Mouse (Mus musculus) hindbrain, postnatal 0 days (tissue): ENCODE data around the gene Actl7b. TPM values are rescaled to one million over a fixed set of nuclear protein-coding genes. Genes with fewer than 3 reads are reported as not detected.

Experiments
- ATAC-seq: fragments of 200-750 bp; cut with Nextera tagmentation; 2 replicates; pipeline ENCODE4 v1.8.0; 2017; ENCODE audit warnings: mild to moderate bottlenecking, moderate TSS enrichment, moderate library complexity
- DNase-seq: peaks from one replicate; pipeline ENCODE4 v3.0.0-alpha.2; 2015; ENCODE audit warnings: low spot score
- H3K27ac ChIP-seq: fragments of 300-500 bp; sonication (generic); 2 replicates; pipeline ENCODE4 v1.5.1; 2014; ENCODE audit warnings: mild to moderate bottlenecking
- H3K27me3 ChIP-seq: fragments of 300-500 bp; sonication (generic); 2 replicates; pipeline ENCODE4 v1.6.1; 2014; ENCODE audit warnings: low read length, mixed read lengths; ENCODE audit not compliant: insufficient read depth
- H3K36me3 ChIP-seq: fragments of 300-500 bp; sonication (generic); 2 replicates; pipeline ENCODE4 v1.6.1; 2014; ENCODE audit warnings: low read length, mixed read lengths; ENCODE audit not compliant: insufficient read depth
- H3K4me1 ChIP-seq: fragments of 300-500 bp; sonication (generic); 2 replicates; pipeline ENCODE4 v1.6.1; 2014; ENCODE audit warnings: antibody characterized with exemption, low read length, mixed read lengths; ENCODE audit not compliant: insufficient read depth
- H3K4me2 ChIP-seq: fragments of 300-500 bp; sonication (generic); 2 replicates; pipeline ENCODE4 v1.6.1; 2014; ENCODE audit warnings: low read depth, mild to moderate bottlenecking, low read length, moderate library complexity, mixed read lengths
- H3K4me3 ChIP-seq: fragments of 300-500 bp; sonication (generic); 2 replicates; pipeline ENCODE4 v1.5.1; 2014; ENCODE audit warnings: low read length
- H3K9ac ChIP-seq: fragments of 300-500 bp; sonication (generic); replicated peaks from 2 replicates; pipeline ENCODE4 v1.6.1; 2014; ENCODE audit warnings: mild to moderate bottlenecking, low read length, moderate library complexity, mixed read lengths
- H3K9me3 ChIP-seq: fragments of 300-500 bp; sonication (generic); 2 replicates; pipeline ENCODE4 v1.6.1; 2016; ENCODE audit warnings: low read length, mixed read lengths
- CTCF ChIP-seq: IDR thresholded peaks from 2 replicates; pipeline ENCODE4 v1.5.1; 2016; ENCODE audit warnings: antibody characterized with exemption, control low read depth, low read depth
- WGBS: fragments of 180-500 bp; shearing (Covaris S2); extraction: QIAGEN DNeasy Blood & Tissue Kit; methylation state at CpG from one replicate; pipeline ENCODE4 v1.1.7; 2014; 5-methylcytosine and 5-hydroxymethylcytosine counted together
- polyA plus RNA-seq: library from polyadenylated mRNA; unstranded; fragments of >200 nt; fragmentation: Nextera tagmentation; extraction: Ambion mirVana; gene quantifications from 2 replicates; pipeline ENCODE4 v1.2.1, GENCODE M21; 2015
- total RNA-seq: library from RNA; depleted of rRNA; stranded (reverse); fragments of >200 nt; gene quantifications from 2 replicates; pipeline ENCODE4 v1.2.3, GENCODE M21; 2014

Actl7b gene
- total and polyA plus RNA-seq, 2 experiments from 2014 or later = 0.16 TPM; not detected in 1

DNA sequence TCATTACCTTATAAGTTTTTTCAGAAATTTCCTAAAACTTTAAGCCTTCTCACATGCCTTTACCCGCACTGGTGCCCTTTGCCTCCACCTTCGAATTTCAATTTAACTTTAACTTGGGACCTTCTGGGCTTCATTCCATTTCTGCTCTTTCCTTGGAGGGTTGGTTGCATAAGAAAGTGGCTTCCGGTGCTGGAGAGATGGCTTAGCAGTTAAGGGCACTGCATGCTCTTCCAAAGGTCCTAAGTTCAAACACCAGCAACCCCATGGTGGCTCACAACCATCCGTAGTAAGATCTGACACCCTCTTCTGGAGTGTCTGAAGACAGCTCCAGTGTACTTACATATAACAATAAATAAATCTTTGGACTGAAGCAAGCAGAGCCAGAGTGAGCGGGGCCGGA lies 18.0 kb downstream of the Actl7b start:
- no peak overlapping the region for H3K9ac ChIP-seq
- H3K4me3 ChIP-seq = no peak overlapping the region
- H3K4me1 ChIP-seq = no peaks in the 10 kb centered on the region
- DNase-seq = no peak
- ATAC-seq = no peak
- H3K9me3 ChIP-seq = 0 out of 2 replicates have a peak, but pooled peaks cover 2% of the 10 kb centered on the region
- no peak for TF ChIP-seq CTCF
- 93% methylated on average over 6 of the region's 6 CpGs for WGBS
- no peaks in the 10 kb centered on the region for H3K36me3 ChIP-seq
- no peak overlapping the region for H3K27ac ChIP-seq
- no peak overlapping the region for H3K4me2 ChIP-seq
- H3K27me3 ChIP-seq = no peaks in the 10 kb centered on the region

DNA sequence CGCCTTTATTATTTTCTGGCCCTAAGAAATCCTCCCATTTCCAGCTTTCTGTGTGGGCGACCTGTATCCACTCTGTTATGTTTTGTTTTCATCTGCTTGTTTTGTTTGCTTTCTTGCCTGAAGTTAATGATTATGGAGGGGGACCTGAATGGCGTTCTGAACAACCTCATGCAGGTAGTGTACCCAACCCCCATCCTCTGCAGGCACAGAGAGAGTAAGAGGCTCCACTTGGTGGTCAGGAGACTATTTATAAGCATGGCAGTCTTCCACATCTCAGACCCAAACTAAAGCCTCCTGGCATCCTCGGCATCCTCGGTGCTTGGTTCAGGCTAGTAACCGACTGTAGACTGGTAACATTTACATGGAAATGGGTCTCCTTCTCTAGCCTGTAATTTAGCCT lies 18.9 kb downstream of the Actl7b start:
- DNase-seq (no peak), ATAC-seq (no peak)
- Histone ChIP-seq H3K9me3 (0 out of 2 replicates have a peak, but pooled peaks cover 2% of the 10 kb centered on the region), H3K4me3 (no peak overlapping the region), H3K27ac (no peak overlapping the region), H3K9ac (no peak overlapping the region), H3K36me3 (no peaks in the 10 kb centered on the region), H3K27me3 (no peaks in the 10 kb centered on the region), H3K4me2 (no peak overlapping the region), H3K4me1 (no peaks in the 10 kb centered on the region)
- 67% methylated on average over 6 of the region's 6 CpGs for WGBS
- no peak for TF ChIP-seq CTCF

DNA sequence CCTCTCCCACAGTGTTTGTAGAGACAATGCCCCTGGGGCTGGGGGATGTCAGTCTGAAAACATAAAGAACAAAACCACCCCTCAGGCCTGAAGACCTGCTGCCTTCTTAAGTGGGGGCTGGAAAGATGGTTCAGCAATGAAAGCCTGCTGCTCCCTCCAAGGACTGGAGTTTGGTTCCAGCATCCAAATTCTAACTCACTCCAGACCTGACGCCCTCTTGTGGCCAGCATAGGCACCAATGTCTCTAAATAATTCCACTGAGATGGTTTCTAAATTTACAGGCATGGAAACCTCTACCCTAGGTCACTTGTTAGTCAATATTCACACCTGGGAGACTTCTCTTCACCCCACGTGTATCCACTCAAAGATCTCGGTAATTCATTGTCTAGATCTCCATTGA lies 19.8 kb downstream of the Actl7b start:
- Histone ChIP-seq H3K4me1 (no peaks in the 10 kb centered on the region), H3K9me3 (no peaks in the 10 kb centered on the region), H3K9ac (no peak overlapping the region), H3K36me3 (no peaks in the 10 kb centered on the region), H3K27ac (no peak overlapping the region), H3K4me2 (no peak overlapping the region), H3K4me3 (no peak overlapping the region), H3K27me3 (no peaks in the 10 kb centered on the region)
- 29% methylated on average over 3 of the region's 3 CpGs for WGBS
- peak; percentile 68 for TF ChIP-seq CTCF
- DNase-seq = peak; percentile 61
- ATAC-seq = no peak

DNA sequence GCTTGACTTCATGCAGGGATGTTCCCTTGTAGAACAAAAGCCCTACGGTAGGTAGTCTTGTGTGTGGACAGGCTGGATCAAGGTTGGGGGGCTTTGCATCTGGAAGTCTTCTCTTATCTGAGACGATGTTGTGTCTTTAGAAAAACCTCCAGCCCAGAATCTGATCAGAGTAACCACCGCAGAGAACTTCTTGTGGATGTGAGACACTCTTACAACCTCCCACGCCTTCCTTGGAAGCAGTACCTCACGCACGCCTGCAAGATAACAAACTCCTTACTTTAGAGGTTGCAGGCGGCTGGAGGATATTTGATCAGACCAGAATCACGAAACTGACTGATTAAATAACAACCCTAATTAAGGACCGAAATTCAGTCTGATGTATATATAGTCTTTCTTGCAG lies 20.8 kb downstream of the Actl7b start:
- ATAC-seq (no peak), DNase-seq (no peak)
- Histone ChIP-seq H3K4me3 (no peak overlapping the region), H3K27me3 (no peaks in the 10 kb centered on the region), H3K9me3 (no peaks in the 10 kb centered on the region), H3K4me2 (no peak overlapping the region), H3K4me1 (no peaks in the 10 kb centered on the region), H3K27ac (no peak overlapping the region), H3K9ac (no peak overlapping the region), H3K36me3 (no peaks in the 10 kb centered on the region)
- WGBS = 87% methylated on average over 9 of the region's 9 CpGs
- TF ChIP-seq CTCF = no peak

DNA sequence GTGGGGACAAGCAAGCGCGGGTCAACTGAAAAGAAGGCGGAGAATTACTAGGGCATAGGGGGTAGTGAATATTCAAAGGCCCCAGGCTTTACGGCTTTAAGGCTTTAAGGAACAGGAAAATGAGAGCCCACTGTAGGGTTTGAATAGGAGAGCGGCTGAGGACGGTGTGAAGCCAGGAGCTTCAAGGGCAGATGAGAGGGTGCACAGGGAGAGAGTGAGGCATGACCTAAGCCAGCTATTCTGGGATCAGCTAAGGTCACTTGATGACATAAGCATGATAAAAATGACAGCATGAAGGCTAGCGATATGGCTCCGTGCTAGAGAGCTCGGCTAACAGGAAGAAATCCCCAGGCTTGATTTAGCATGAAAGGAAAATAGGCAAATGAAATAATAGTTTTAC lies 21.8 kb downstream of the Actl7b start:
- Histone ChIP-seq H3K36me3 (no peaks in the 10 kb centered on the region), H3K9me3 (no peaks in the 10 kb centered on the region), H3K4me3 (no peak overlapping the region), H3K9ac (no peak overlapping the region), H3K27ac (no peak overlapping the region), H3K27me3 (no peaks in the 10 kb centered on the region), H3K4me1 (no peaks in the 10 kb centered on the region), H3K4me2 (no peak overlapping the region)
- WGBS = 69% methylated on average over 9 of the region's 9 CpGs
- ATAC-seq (no peak), DNase-seq (no peak)
- TF ChIP-seq CTCF = no peak

DNA sequence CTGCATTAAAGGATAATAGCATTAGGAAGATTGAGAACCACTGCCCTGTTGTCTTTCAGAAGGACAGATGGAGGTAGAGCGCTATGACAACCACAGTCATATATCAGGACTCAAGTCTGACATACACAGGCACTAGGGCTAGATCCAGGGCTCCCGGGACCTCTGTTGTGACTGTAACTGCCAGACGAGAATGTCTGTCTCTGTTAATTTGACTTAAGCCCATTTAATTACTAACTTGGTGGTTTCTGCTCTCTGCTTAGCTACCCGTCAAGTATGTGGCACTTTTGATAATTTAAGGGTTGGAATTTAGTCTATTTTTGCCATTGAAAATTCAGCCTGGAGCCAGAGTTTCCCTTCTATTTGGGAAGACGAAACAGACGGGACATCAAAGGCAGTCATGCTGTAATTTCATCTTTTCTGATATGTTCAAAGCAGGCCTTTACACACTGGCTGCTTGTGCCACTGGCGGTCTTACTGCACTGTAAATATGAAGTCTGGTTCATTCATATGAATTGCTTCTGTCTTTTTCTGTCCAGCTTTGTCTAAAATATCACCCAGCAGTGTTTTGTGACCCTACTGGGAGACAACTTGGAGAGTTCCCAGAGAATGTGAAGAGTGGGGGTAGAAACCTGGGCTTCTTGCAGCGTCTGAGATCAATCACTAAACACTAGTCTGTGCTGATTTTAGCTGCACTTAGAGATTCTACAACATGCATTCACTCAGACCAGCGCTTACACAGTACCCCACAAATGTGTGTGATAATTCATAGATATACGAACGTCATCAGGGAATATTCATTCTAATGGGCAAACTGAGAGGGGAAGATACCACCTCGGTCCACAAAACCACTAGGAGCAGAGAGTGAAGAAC lies 22.4 kb downstream of the Actl7b start:
- DNase-seq = no peak
- Histone ChIP-seq H3K4me3 (no peak overlapping the region), H3K27ac (no peak overlapping the region), H3K9me3 (no peaks in the 10 kb centered on the region), H3K4me2 (no peak overlapping the region), H3K27me3 (no peaks in the 10 kb centered on the region), H3K36me3 (no peaks in the 10 kb centered on the region), H3K9ac (no peak overlapping the region), H3K4me1 (no peaks in the 10 kb centered on the region)
- WGBS = 63% methylated on average over 12 of the region's 12 CpGs
- no peak for ATAC-seq
- TF ChIP-seq CTCF = no peak

DNA sequence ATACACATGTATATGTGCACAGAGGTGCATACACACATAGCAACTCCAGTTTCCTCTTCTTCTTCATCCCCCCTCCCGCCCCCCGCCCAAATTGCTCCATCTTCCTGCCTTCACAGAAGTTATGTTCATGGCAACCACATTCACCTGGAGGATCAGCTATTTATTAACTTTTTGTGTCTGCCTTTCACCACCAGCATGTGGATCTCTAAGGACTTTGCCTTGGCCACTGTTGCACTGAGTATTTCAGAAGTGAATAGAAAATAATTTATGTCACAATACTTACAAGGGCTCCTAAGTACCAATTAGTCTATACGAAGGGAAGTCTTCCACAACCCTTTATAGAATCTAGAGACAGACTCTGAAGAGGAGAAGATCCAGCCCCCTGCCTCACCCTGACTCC lies 23.3 kb downstream of the Actl7b start:
- no peaks in the 10 kb centered on the region for H3K36me3 ChIP-seq
- no peak overlapping the region for H3K4me3 ChIP-seq
- no peak overlapping the region for H3K9ac ChIP-seq
- H3K27me3 ChIP-seq = no peaks in the 10 kb centered on the region
- WGBS = 94% methylated on average over 3 of the region's 3 CpGs
- no peak overlapping the region for H3K27ac ChIP-seq
- TF ChIP-seq CTCF = no peak
- H3K4me1 ChIP-seq = no peaks in the 10 kb centered on the region
- no peaks in the 10 kb centered on the region for H3K9me3 ChIP-seq
- DNase-seq (no peak), ATAC-seq (no peak)
- H3K4me2 ChIP-seq = no peak overlapping the region
